In genomic region chr12:44357460-44357859, GRCm38 (mm10) we compare ENCODE assay signal across 27 mouse cellular contexts. TPM values are rescaled to one million over a fixed set of nuclear protein-coding genes. Genes with fewer than 3 reads are reported as not detected.
DNase-seq lines count a peak whose midpoint lies in the region; ATAC-seq lines count a peak whose summit lies in the region.
"Had no signal": no experiment of that assay in that cellular context is flagged by ENCODE, and none has a peak within 500 bp of the region (broad histone marks: within the 10 kb centered on the region; RNA-seq: fewer than 3 reads in every experiment).

No protein-coding gene starts in this region.

- H3K9ac ChIP-seq in hindbrain, embryonic 13.5 days = no peak overlapping the region
- no peak overlapping the region for H3K9ac ChIP-seq in hindbrain, embryonic 12.5 days
- no peak overlapping the region for H3K9ac ChIP-seq in neural tube, embryonic 11.5 days (ENCODE audit: low read length)
- H3K9ac ChIP-seq in neural tube, embryonic 15.5 days (replicated peaks) = no peak overlapping the region
- H3K9ac ChIP-seq: forebrain, embryonic 13.5 days; heart, embryonic 12.5 days; heart, embryonic 15.5 days; hindbrain, embryonic 15.5 days; intestine, embryonic 15.5 days had no signal

- H3K9me3 ChIP-seq in hindbrain, embryonic 13.5 days = no peaks in the 10 kb centered on the region
- H3K9me3 ChIP-seq in hindbrain, embryonic 12.5 days (replicated peaks) = no peaks in the 10 kb centered on the region
- no peaks in the 10 kb centered on the region for H3K9me3 ChIP-seq in neural tube, embryonic 11.5 days (ENCODE audit: control insufficient read depth, low read length)
- H3K9me3 ChIP-seq in neural tube, embryonic 15.5 days (replicated peaks) = no peaks in the 10 kb centered on the region
- H3K9me3 ChIP-seq: forebrain, embryonic 10.5 days; forebrain, embryonic 13.5 days; heart, embryonic 12.5 days; heart, embryonic 15.5 days; hindbrain, embryonic 15.5 days; intestine, embryonic 15.5 days had no signal

- DNase-seq in neural tube, embryonic 11.5 days (ENCODE audit: low spot score) = no peak
- DNase-seq in embryo, embryonic 11 days = peak; percentile 18
- no peak for DNase-seq in frontal cortex, postnatal 36 days (ENCODE audit: low spot score in 2 of 2)
- DNase-seq: adrenal gland, adult 8-10 months; adrenal gland, postnatal 25 days; cerebellum, adult 11-12 months; cerebellum, adult 8-10 months; cerebellum, postnatal 10 days; cerebellum, postnatal 36 days; gastrocnemius, adult 2 months; gastrocnemius, postnatal 25 days; heart, adult 18-20 months; heart, postnatal 10 days; heart, postnatal 36 days; kidney, adult 11 months had no signal

- 0 out of 2 replicates have a peak overlapping the region, but pooled peaks have one; percentile 46 for H3K27ac ChIP-seq in hindbrain, embryonic 13.5 days
- no peak overlapping the region for H3K27ac ChIP-seq in hindbrain, embryonic 12.5 days
- H3K27ac ChIP-seq in neural tube, embryonic 11.5 days (ENCODE audit: low read depth, low read length) = peak overlapping the region; percentile 51; the same call in 1 of the 2 replicates
- no peak overlapping the region for H3K27ac ChIP-seq in neural tube, embryonic 15.5 days (replicated peaks)
- H3K27ac ChIP-seq: forebrain, embryonic 10.5 days; forebrain, embryonic 13.5 days; gastrocnemius, adult 2 months; heart, embryonic 15.5 days; hindbrain, embryonic 15.5 days; intestine, embryonic 15.5 days had no signal

- 12% methylated on average over 3 of the region's 3 CpGs for WGBS in hindbrain, embryonic 13.5 days
- WGBS in hindbrain, embryonic 12.5 days = 16% methylated on average over 3 of the region's 3 CpGs
- 11% methylated on average over 3 of the region's 3 CpGs for WGBS in neural tube, embryonic 11.5 days
- WGBS in neural tube, embryonic 15.5 days = 9% methylated on average over 3 of the region's 3 CpGs

- H3K36me3 ChIP-seq in hindbrain, embryonic 13.5 days = no peaks in the 10 kb centered on the region
- H3K36me3 ChIP-seq in hindbrain, embryonic 12.5 days = no peaks in the 10 kb centered on the region
- H3K36me3 ChIP-seq in neural tube, embryonic 11.5 days (ENCODE audit: control insufficient read depth, insufficient read depth, low read length) = no peaks in the 10 kb centered on the region
- no peaks in the 10 kb centered on the region for H3K36me3 ChIP-seq in neural tube, embryonic 15.5 days
- H3K36me3 ChIP-seq: forebrain, embryonic 10.5 days; heart, embryonic 12.5 days; heart, embryonic 15.5 days; hindbrain, embryonic 15.5 days; intestine, embryonic 15.5 days had no signal

- 0 out of 2 replicates have a peak, but pooled peaks cover 5% of the 10 kb centered on the region for H3K4me1 ChIP-seq in hindbrain, embryonic 13.5 days (replicated peaks)
- H3K4me1 ChIP-seq in hindbrain, embryonic 12.5 days = 0 out of 2 replicates have a peak, but pooled peaks cover 6% of the 10 kb centered on the region
- peaks cover 4% of the 10 kb centered on the region; the same call in 1 of the 2 replicates for H3K4me1 ChIP-seq in neural tube, embryonic 11.5 days (ENCODE audit: control insufficient read depth, insufficient read depth, low read length)
- 0 out of 2 replicates have a peak, but pooled peaks cover 2% of the 10 kb centered on the region for H3K4me1 ChIP-seq in neural tube, embryonic 15.5 days
- H3K4me1 ChIP-seq: forebrain, embryonic 13.5 days; heart, embryonic 12.5 days; heart, embryonic 15.5 days; hindbrain, embryonic 15.5 days; intestine, embryonic 15.5 days had no signal

- H3K4me3 ChIP-seq in hindbrain, embryonic 13.5 days = no peak overlapping the region
- no peak overlapping the region for H3K4me3 ChIP-seq in hindbrain, embryonic 12.5 days
- no peak overlapping the region for H3K4me3 ChIP-seq in neural tube, embryonic 11.5 days (ENCODE audit: low read depth, low read length)
- no peak overlapping the region for H3K4me3 ChIP-seq in neural tube, embryonic 15.5 days (replicated peaks)
- H3K4me3 ChIP-seq: forebrain, embryonic 10.5 days; forebrain, embryonic 13.5 days; gastrocnemius, adult 2 months; heart, embryonic 12.5 days; heart, embryonic 15.5 days; hindbrain, embryonic 15.5 days; intestine, embryonic 15.5 days had no signal

- no peaks in the 10 kb centered on the region for H3K27me3 ChIP-seq in hindbrain, embryonic 13.5 days
- no peaks in the 10 kb centered on the region for H3K27me3 ChIP-seq in hindbrain, embryonic 12.5 days
- H3K27me3 ChIP-seq in neural tube, embryonic 11.5 days (ENCODE audit: control insufficient read depth, insufficient read depth, low read length) = no peaks in the 10 kb centered on the region
- H3K27me3 ChIP-seq in neural tube, embryonic 15.5 days (replicated peaks) = no peaks in the 10 kb centered on the region
- H3K27me3 ChIP-seq: forebrain, embryonic 13.5 days; heart, embryonic 12.5 days; heart, embryonic 15.5 days; hindbrain, embryonic 15.5 days; intestine, embryonic 15.5 days had no signal

- ATAC-seq in hindbrain, embryonic 13.5 days (ENCODE audit: low FRiP score) = no peak
- ATAC-seq in hindbrain, embryonic 12.5 days (ENCODE audit: low FRiP score) = no peak
- no peak for ATAC-seq in neural tube, embryonic 11.5 days (ENCODE audit: insufficient read depth, low FRiP score, low TSS enrichment)
- no peak for ATAC-seq in neural tube, embryonic 15.5 days (ENCODE audit: low FRiP score)
- ATAC-seq: activated CD4-positive, CD25-positive, alpha-beta regulatory T cell, adult 4 months; CD4-positive, CD25-positive, alpha-beta regulatory T cell, adult 4 months; forebrain, embryonic 13.5 days; forebrain, embryonic 16.5 days; intestine, embryonic 15.5 days had no signal

- H3K4me2 ChIP-seq in hindbrain, embryonic 13.5 days = no peak overlapping the region
- no peak overlapping the region for H3K4me2 ChIP-seq in hindbrain, embryonic 12.5 days (replicated peaks)
- H3K4me2 ChIP-seq in neural tube, embryonic 11.5 days (ENCODE audit: low read depth) = no peak overlapping the region
- H3K4me2 ChIP-seq in neural tube, embryonic 15.5 days = no peak overlapping the region
- H3K4me2 ChIP-seq: forebrain, embryonic 13.5 days; heart, embryonic 12.5 days; heart, embryonic 15.5 days; hindbrain, embryonic 15.5 days; intestine, embryonic 15.5 days had no signal

RNA-seq across cellular contexts. Expression of gene Nrcam, which starts 28.8 kb away (rescaled TPM):
- 132 and 133 TPM in 2 replicates for polyA plus RNA-seq in hindbrain, embryonic 13.5 days (2015; fragmentation: Nextera tagmentation; extraction: Ambion mirVana)
- polyA plus RNA-seq in hindbrain, embryonic 12.5 days (2016; fragmentation: Nextera tagmentation; extraction: Ambion mirVana) = 97.0 and 110 TPM in 2 replicates
- 86.0 and 94.4 TPM in 2 replicates for polyA plus RNA-seq in neural tube, embryonic 11.5 days (2014; fragmentation: Nextera tagmentation; extraction: Ambion mirVana)
- polyA plus RNA-seq in neural tube, embryonic 15.5 days (2015; fragmentation: Nextera tagmentation; extraction: Ambion mirVana) = 91.5 and 102 TPM in 2 replicates
- polyA plus RNA-seq: CD4-positive, CD25-positive, alpha-beta regulatory T cell, adult 4 months had no signal

Comparison
In these comparisons a context has a peak if more than half of its experiments do, and no peak if none do; other contexts are left out.
1. H3K27ac ChIP-seq: peak in hindbrain, embryonic 13.5 days (single experiment) and neural tube, embryonic 11.5 days (single experiment); none in hindbrain, embryonic 12.5 days (single experiment) and neural tube, embryonic 15.5 days (single experiment).